In the genomic region with DNA sequence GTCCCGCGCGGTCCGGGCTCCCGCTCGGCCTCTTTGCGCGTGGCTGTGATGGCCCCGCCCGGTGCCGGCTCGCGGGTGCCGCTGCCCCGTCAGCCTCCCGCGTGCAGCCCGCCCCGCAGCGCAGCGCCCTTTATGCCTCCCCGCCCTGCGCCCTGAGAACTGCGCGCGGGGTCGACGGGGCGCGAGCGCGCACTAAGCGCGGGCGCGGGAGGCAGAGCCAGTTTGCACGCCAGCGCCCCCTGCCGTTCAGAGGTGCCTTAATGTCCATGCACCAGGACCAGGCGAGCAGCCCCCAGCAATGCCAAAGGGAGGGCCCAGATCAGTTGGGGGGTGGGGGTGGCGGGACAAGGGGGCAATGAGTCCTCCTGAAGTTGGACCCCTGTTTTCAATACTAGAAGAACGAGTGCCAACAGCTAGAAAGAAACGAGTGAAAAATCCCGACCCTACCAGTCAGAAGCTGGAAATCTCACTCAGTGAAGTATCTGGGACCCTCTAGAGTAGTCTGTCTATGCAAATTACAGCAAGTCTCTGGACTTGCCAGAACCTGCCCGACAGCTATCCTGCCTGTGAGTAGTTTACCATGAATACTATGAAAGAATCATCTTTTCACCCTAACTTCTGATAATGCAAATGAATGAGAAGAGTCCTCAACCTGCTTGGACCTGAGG, we compare ENCODE assay signal across 8 mouse cellular contexts. TPM values are rescaled to one million over a fixed set of nuclear protein-coding genes. Genes with fewer than 3 reads are reported as not detected.
DNase-seq lines count a peak whose midpoint lies in the region; ATAC-seq and TF ChIP-seq lines count a peak whose summit lies in the region.

Rnf144a (minus strand) TSS at position 151 of the 668 bp plus-strand sequence.

- TF ChIP-seq EP300 in CH12.LX (IDR thresholded peaks at IDR 0.05; ENCODE audit: low read length), result no peak

- in situ Hi-C loops in CH12.LX (cut with MboI; ENCODE audit: low pct_ligation_motif_present, low pct_unique_long_range_greater_than_20kb, low sequenced_read_pairs), result no loop called here

- ATAC-seq in cerebellum, adult (ENCODE audit: insufficient number of reproducible peaks, low FRiP score, low TSS enrichment), result peak; percentile 76
- ATAC-seq in forebrain, embryonic 14.5 days, result peak; percentile 93
- peak; percentile 79 for ATAC-seq in liver, embryonic 16.5 days (ENCODE audit: low read depth)
- ATAC-seq in neural tube, embryonic 13.5 days (ENCODE audit: low read depth), result peak; percentile 92

- dilution Hi-C loops in CH12.LX (cut with MboI; ENCODE audit: extremely low pct_ligation_motif_present, extremely low pct_unique_long_range_greater_than_20kb, low sequenced_read_pairs), result no loop called here

- H3K79me2 ChIP-seq in CH12.LX (replicated peaks; ENCODE audit: control insufficient read depth, extremely low read depth, insufficient read depth, poor library complexity, severe bottlenecking), result no peaks in the 10 kb centered on the region

- TF ChIP-seq CTCF in CH12.LX (conservative IDR thresholded peaks at IDR 0.05 in 1 of 2, IDR thresholded peaks at IDR 0.05 in 1 of 2; ENCODE audit: low read depth in 2 of 2, low read length in 2 of 2), result peak in 1 of 2 experiments; percentile 50; a peak in 2 of 4 replicates

- H3K36me3 ChIP-seq in CH12.LX (replicated peaks in 1 of 2; ENCODE audit: control insufficient read depth in 1 of 2, insufficient read depth in 1 of 2, low read length in 1 of 2), result no peaks in the 10 kb centered on the region
- no peaks in the 10 kb centered on the region for H3K36me3 ChIP-seq in forebrain, embryonic 14.5 days (ENCODE audit: control insufficient read depth, insufficient read depth, low read length)
- H3K36me3 ChIP-seq in liver, embryonic 16.5 days (ENCODE audit: control insufficient read depth, insufficient read depth), result no peaks in the 10 kb centered on the region
- no peaks in the 10 kb centered on the region for H3K36me3 ChIP-seq in neural tube, embryonic 13.5 days

- H3K4me1 ChIP-seq in CH12.LX (ENCODE audit: control insufficient read depth in 1 of 2, insufficient read depth in 2 of 2), result peaks cover 0 to 18% of the 10 kb centered on the region in 2 experiments; a peak in 2 of 4 replicates
- peaks cover 29% of the 10 kb centered on the region for H3K4me1 ChIP-seq in forebrain, embryonic 14.5 days (ENCODE audit: control insufficient read depth, insufficient read depth, low read length)
- H3K4me1 ChIP-seq in liver, embryonic 16.5 days (ENCODE audit: control insufficient read depth, low read depth, low read length), result no peaks in the 10 kb centered on the region
- H3K4me1 ChIP-seq in neural tube, embryonic 13.5 days (replicated peaks), result peaks cover 50% of the 10 kb centered on the region

- peak; percentile 62 for DNase-seq in CH12.LX (ENCODE audit: extremely low read depth)
- peak; percentile 92 for DNase-seq in forebrain, embryonic 14.5 days (ENCODE audit: low spot score)
- DNase-seq in heart, postnatal 10 days, result peak; percentile 92 to 96
- peak; percentile 28 for DNase-seq in large intestine, adult 2 months (ENCODE audit: low read depth, low spot score)
- DNase-seq in telencephalon, adult 2 months (ENCODE audit: low read depth, low spot score), result peak; percentile 44

- intact Hi-C loops in heart, postnatal 10 days (cut with DNase I), result loop anchor here (2.0 kb wide), 2 partner anchors 58 to 100 kb away; no protein-coding TSS in a partner anchor

- no peaks in the 10 kb centered on the region for H3K27me3 ChIP-seq in CH12.LX (replicated peaks)
- H3K27me3 ChIP-seq in forebrain, embryonic 14.5 days (replicated peaks; ENCODE audit: control insufficient read depth, insufficient read depth, low read length), result no peaks in the 10 kb centered on the region
- peaks cover 16% of the 10 kb centered on the region for H3K27me3 ChIP-seq in liver, embryonic 16.5 days (ENCODE audit: control insufficient read depth, insufficient read depth, low read depth, low read length)
- H3K27me3 ChIP-seq in neural tube, embryonic 13.5 days, result no peaks in the 10 kb centered on the region

- peak within 1 kb of the TSS; percentile 50 for H3K4me2 ChIP-seq in CH12.LX (ENCODE audit: insufficient read depth, low read depth, poor library complexity, severe bottlenecking)
- H3K4me2 ChIP-seq in forebrain, embryonic 14.5 days (ENCODE audit: low read length), result peak within 1 kb of the TSS; percentile 94
- peak within 1 kb of the TSS; percentile 79 for H3K4me2 ChIP-seq in liver, embryonic 16.5 days (ENCODE audit: low read depth, low read length)
- peak within 1 kb of the TSS; percentile 91 for H3K4me2 ChIP-seq in neural tube, embryonic 13.5 days

- TF ChIP-seq RAD21 in CH12.LX (IDR thresholded peaks at IDR 0.05; ENCODE audit: low read depth, low read length), result no peak

- H3K9me3 ChIP-seq in CH12.LX (replicated peaks; ENCODE audit: low read length), result no peaks in the 10 kb centered on the region
- H3K9me3 ChIP-seq in forebrain, embryonic 14.5 days (replicated peaks; ENCODE audit: control insufficient read depth, low read length), result no peaks in the 10 kb centered on the region
- no peaks in the 10 kb centered on the region for H3K9me3 ChIP-seq in liver, embryonic 16.5 days (replicated peaks; ENCODE audit: control insufficient read depth, low read length)
- H3K9me3 ChIP-seq in neural tube, embryonic 13.5 days, result no peaks in the 10 kb centered on the region

- peak within 1 kb of the TSS in 2 of 3 experiments; percentile 51 to 55 for H3K4me3 ChIP-seq in CH12.LX (replicated peaks in 1 of 3; ENCODE audit: low read depth in 2 of 3, low read length in 2 of 3, poor library complexity in 1 of 3)
- H3K4me3 ChIP-seq in forebrain, embryonic 14.5 days (ENCODE audit: low read depth, low read length), result peak within 1 kb of the TSS; percentile 95
- peak within 1 kb of the TSS; percentile 66 for H3K4me3 ChIP-seq in liver, embryonic 16.5 days (ENCODE audit: low read depth, low read length)
- H3K4me3 ChIP-seq in neural tube, embryonic 13.5 days, result peak within 1 kb of the TSS; percentile 90

- H3K9ac ChIP-seq in CH12.LX (ENCODE audit: insufficient read depth, low read depth), result no peak within 1 kb of the TSS
- peak within 1 kb of the TSS; percentile 99 for H3K9ac ChIP-seq in forebrain, embryonic 14.5 days (ENCODE audit: low read length)
- peak within 1 kb of the TSS; percentile 59 for H3K9ac ChIP-seq in liver, embryonic 16.5 days (ENCODE audit: low read depth, low read length)
- peak within 1 kb of the TSS; percentile 98 for H3K9ac ChIP-seq in neural tube, embryonic 13.5 days

- no peak for TF ChIP-seq POLR2A in CH12.LX (IDR thresholded peaks at IDR 0.05; ENCODE audit: low read depth, low read length)

- WGBS in forebrain, embryonic 14.5 days, result under 1% methylated on average over 32 of the region's 45 CpGs
- under 1% methylated on average over 45 of the region's 45 CpGs for WGBS in large intestine, adult 2 months
- under 1% methylated on average over 43 of the region's 45 CpGs for WGBS in liver, embryonic 16.5 days (ENCODE audit: insufficient replicate concordance)
- under 1% methylated on average over 42 of the region's 45 CpGs for WGBS in neural tube, embryonic 13.5 days

- no peak within 1 kb of the TSS for H3K27ac ChIP-seq in CH12.LX (ENCODE audit: insufficient read depth, low read depth)
- peak within 1 kb of the TSS; percentile 65 for H3K27ac ChIP-seq in forebrain, embryonic 14.5 days (ENCODE audit: low read depth, low read length)
- no peak within 1 kb of the TSS for H3K27ac ChIP-seq in liver, embryonic 16.5 days (ENCODE audit: low read length)
- peak within 1 kb of the TSS; percentile 88 for H3K27ac ChIP-seq in neural tube, embryonic 13.5 days (replicated peaks)

TF ChIP-seq in CH12.LX, 34 proteins besides CTCF, POLR2A, EP300 and RAD21:
- TF ChIP-seq ELF1 (IDR thresholded peaks at IDR 0.05; ENCODE audit: low read depth, low read length), result no peak
- 0 out of 2 replicates have a peak, but pooled peaks have one; percentile 39 for TF ChIP-seq NRF1 (IDR thresholded peaks at IDR 0.05; ENCODE audit: low read depth, low read length)
- no peak for TF ChIP-seq MEF2A (IDR thresholded peaks at IDR 0.05; ENCODE audit: borderline replicate concordance, low read depth, low read length)

RNA-seq across cellular contexts. Expression of gene Rnf144a, which starts in this region (rescaled TPM):
- total RNA-seq in CH12.LX (2012; rRNA removed) (0.04 TPM in 2 replicates), CH12.LX (2014; rRNA removed) (0.18 and 0.52 TPM in 2 replicates)
- 0.57 and 0.64 TPM in 2 replicates for polyA plus RNA-seq in CH12.LX (2012; ENCODE audit: insufficient read length, low read depth)
- 17.4 and 21.5 TPM in 2 replicates for polyA plus RNA-seq in forebrain, embryonic 14.5 days (2014; fragmentation: Nextera tagmentation; extraction: Ambion mirVana)
- 10 to 100 TPM; 42.4 to 54.3 TPM for total RNA-seq in heart, postnatal 10 days (2021)
- 1.5 and 4.2 TPM in 2 replicates for polyA plus RNA-seq in large intestine, adult 2 months (2012; rRNA removed)
- 2.3 and 3.2 TPM in 2 replicates for polyA plus RNA-seq in liver, embryonic 16.5 days (2015; fragmentation: Nextera tagmentation; extraction: Ambion mirVana)
- 27.0 and 27.4 TPM in 2 replicates for polyA plus RNA-seq in neural tube, embryonic 13.5 days (2015; fragmentation: Nextera tagmentation; extraction: Ambion mirVana)

Comparison
In these comparisons a context has a peak if more than half of its experiments do, and no peak if none do; other contexts are left out.
1. RNA of gene Rnf144a (total RNA-seq): 42.4 to 54.3 TPM in heart, postnatal 10 days; 0.04 to 0.52 TPM in CH12.LX; every median in the first group is over 10 times any median in the second.
2. Peak in DNase-seq, H3K4me3 ChIP-seq and H3K4me2 ChIP-seq in CH12.LX; RNA of the gene not detected or under 1 TPM.
3. DNase-seq: peak in every context shown above with its lines; median percentile 94 in heart, postnatal 10 days; 92 in forebrain, embryonic 14.5 days; 62 in CH12.LX; 44 in telencephalon, adult 2 months; 28 in large intestine, adult 2 months.
4. H3K27ac ChIP-seq: peak in forebrain, embryonic 14.5 days (single experiment) and neural tube, embryonic 13.5 days (single experiment); none in CH12.LX (single experiment) and liver, embryonic 16.5 days (single experiment).
5. Peak in every context shown above with its lines, with median percentiles within 50 percentile points of each other: H3K4me2 ChIP-seq, H3K4me3 ChIP-seq and ATAC-seq.